Mouse (Mus musculus) lung, adult 2 months (tissue): Measurements from ENCODE around the gene Gnl2.

ENCODE experiments used
- CTCF ChIP-seq: fragments of 200-500 bp; IDR thresholded peaks from 2 replicates; pipeline ENCODE4 v1.5.1; 2011; ENCODE audit warnings: mild to moderate bottlenecking, low read length, control low read depth; ENCODE audit not compliant: insufficient read depth
- POLR2A ChIP-seq: fragments of 200-500 bp; IDR thresholded peaks from 2 replicates; pipeline ENCODE4 v1.6.1; 2011; ENCODE audit warnings: low read depth, mild to moderate bottlenecking, control low read depth, low read length, borderline replicate concordance; ENCODE audit errors: extremely low read depth

GRCm38 (mm10) chr4:125002978-125003377 is 13.4 kb upstream of the Gnl2 start:
- TF ChIP-seq CTCF (no peak), POLR2A (no peak)
